Mouse (Mus musculus) myocyte (in vitro differentiated cells): ENCODE measurements around the gene Nfkb1.
A peak's percentile ranks its signal among the peaks of the same experiment; 100 is the strongest.

Experiments
- E2F4 ChIP-seq: IDR thresholded peaks from one replicate; pipeline ENCODE4 v1.6.1; 2011; ENCODE audit warnings: mild to moderate bottlenecking, control low read depth, moderate library complexity; ENCODE audit not compliant: insufficient read depth
- MYOD1 ChIP-seq, 3 experiments: IDR thresholded peaks; one replicate each; pipeline ENCODE4 v1.6.1; 2011; ENCODE audit warnings: control low read depth in 2 of 3, low read depth in 2 of 3, mild to moderate bottlenecking in 2 of 3, moderate library complexity in 1 of 3; ENCODE audit not compliant: insufficient read length in 2 of 3, control insufficient read depth in 1 of 3
- MYOG ChIP-seq, 3 experiments: IDR thresholded peaks; one replicate each; pipeline ENCODE4 v1.6.1; 2011; ENCODE audit warnings: control low read depth in 2 of 3, low read depth in 2 of 3, mild to moderate bottlenecking in 2 of 3; ENCODE audit not compliant: insufficient read length in 2 of 3, control insufficient read depth in 1 of 3, insufficient read depth in 1 of 3
- POLR2A ChIP-seq: IDR thresholded peaks from one replicate; pipeline ENCODE4 v1.6.1; 2011; ENCODE audit warnings: low read depth, mild to moderate bottlenecking, control low read depth, moderate library complexity; ENCODE audit not compliant: insufficient read length
- POLR2AphosphoS2 ChIP-seq: IDR thresholded peaks from one replicate; pipeline ENCODE4 v1.6.1; 2011; ENCODE audit warnings: low read depth, control low read depth; ENCODE audit not compliant: insufficient read length
- TCF12 ChIP-seq: IDR thresholded peaks from one replicate; pipeline ENCODE4 v1.6.1; 2011; ENCODE audit warnings: mild to moderate bottlenecking, control low read depth; ENCODE audit not compliant: poor library complexity, insufficient read depth, severe bottlenecking
- USF1 ChIP-seq: IDR thresholded peaks from one replicate; pipeline ENCODE4 v1.6.1; 2011; ENCODE audit warnings: low read depth, mild to moderate bottlenecking, control low read depth, moderate library complexity

GRCm38 (mm10) chr3:135556851-135557662, 134.3 kb downstream of the Nfkb1 start:
- no peak for TF ChIP-seq TCF12
- TF ChIP-seq POLR2A: no peak
- no peak for TF ChIP-seq MYOG (IDR thresholded peaks at IDR 0.05; ENCODE audit: control insufficient read depth in 1 of 3, insufficient read depth in 1 of 3, insufficient read length in 2 of 3, low read depth in 2 of 3)
- peak in 2 of 3 experiments; percentile 52 to 65 for TF ChIP-seq MYOD1 (IDR thresholded peaks at IDR 0.05; ENCODE audit: control insufficient read depth in 1 of 3, insufficient read length in 2 of 3, low read depth in 2 of 3)
- no peak for TF ChIP-seq E2F4
- no peak for TF ChIP-seq USF1
- TF ChIP-seq POLR2AphosphoS2: no peak
